Mouse (Mus musculus): ENCODE measurements around the gene Aven. TPM values are rescaled to one million over a fixed set of nuclear protein-coding genes. Genes with fewer than 3 reads are reported as not detected.

Gene Aven
- total RNA-seq, 2 experiments from 2014 or later: 5.2 to 18.4 TPM

DNA sequence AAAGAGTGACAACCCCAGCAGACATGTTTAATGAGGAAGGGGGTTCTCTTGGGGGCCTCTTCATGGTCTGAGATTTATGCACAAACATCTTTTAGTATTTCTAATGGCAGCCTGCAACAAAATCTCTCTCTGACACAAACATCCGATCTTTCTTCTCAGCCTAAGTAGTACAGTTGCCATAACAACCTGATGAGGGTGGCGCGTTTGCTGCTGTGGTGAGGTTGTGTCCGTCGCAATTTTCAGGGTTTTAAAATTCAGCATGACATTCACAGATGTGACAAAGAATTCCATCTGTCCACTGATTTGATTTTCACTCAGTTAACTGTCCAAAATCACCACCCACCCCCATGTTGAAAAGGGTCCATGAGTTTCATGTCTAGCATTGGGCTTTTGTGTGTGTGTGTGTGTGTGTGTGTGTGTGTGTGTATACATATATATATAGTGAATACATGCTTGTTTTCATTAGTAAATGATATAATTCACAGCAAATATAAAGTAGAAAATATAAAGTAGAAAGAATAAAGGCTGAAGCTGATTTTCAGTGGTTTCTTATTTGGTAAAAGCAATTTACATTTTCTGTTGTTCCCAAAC, 49.0 kb downstream of the Aven start:
- ATAC-seq (ENCODE audit: poor library complexity, severe bottlenecking): no peak

DNA sequence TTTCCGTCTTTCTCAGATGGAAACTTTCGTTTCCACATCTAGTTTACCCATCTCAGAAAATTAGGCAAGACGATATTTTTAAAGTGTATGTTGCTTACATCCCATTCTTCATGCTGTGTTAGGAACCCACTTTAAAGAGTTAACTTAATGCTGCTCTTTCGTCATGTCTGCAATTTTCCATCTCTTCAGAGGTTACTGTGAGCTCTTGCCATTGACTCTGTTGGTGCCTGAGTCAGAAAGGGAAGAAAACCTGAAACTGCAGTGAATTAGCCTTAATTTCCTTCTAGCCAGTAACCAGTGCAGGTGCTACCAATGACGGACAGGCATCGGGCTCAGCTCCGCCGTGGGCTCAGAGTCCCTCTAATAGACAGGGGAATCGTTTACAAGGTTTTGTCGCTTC, 63.8 kb downstream of the Aven start:
- ATAC-seq (ENCODE audit: poor library complexity, severe bottlenecking): no peak

DNA sequence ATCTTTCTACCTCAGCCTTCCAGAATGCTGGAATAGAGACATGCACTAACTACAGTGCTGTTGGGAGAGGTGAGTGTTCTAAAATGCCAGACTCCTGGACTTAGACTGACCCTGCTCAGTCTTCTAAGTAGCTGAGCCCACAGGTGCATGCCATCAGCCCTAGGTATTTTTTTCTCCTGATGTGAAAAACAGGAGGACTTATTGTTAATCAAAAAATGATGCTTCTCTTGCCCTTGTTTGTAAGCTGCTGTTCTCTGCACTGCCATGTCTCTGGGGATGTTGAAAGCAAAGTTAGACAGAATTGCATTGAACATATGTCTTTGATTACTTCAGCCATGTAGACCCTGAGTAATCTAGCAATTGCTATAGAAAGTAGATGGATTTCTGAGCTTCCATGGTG, 64.7 kb downstream of the Aven start:
- no peak for ATAC-seq (ENCODE audit: poor library complexity, severe bottlenecking)

DNA sequence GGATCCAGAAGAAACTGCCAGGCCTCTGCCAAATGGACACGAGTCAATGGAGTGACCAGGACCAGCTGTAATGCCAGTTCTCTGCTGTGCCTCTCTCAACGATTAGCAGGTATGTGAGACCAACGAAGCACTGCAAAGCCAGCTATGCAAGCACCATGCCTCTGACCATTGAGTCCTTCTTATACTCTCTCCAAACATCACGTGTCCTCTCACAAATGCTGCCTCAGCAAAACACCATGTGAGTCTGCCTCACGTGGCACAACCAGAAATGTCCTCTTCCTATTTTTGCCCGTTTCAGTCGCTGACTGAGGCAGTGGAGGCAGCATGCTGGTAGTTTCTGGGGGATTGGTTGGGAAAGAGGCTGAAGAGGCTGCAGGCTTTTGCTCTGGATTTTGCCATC, 68.8 kb downstream of the Aven start:
- no peak for ATAC-seq (ENCODE audit: poor library complexity, severe bottlenecking)

DNA sequence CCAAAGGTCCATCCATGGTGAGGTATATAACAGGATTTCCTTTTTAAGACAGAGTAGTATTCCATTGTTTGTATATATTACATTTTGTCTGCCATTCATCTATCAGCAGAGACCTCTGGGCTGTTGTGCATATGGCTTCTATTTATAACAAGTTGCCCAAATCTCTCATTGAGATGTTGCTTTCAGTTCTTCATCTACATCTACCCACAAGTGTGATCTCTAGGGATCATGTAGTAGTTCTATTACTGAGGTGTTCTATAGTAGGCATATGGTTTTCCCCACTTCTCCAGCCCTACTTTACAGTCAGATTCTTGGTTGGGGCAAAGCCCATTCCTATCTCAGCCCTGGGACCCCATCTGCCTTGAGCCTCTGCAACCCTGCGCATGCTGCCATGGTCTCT, 72.3 kb downstream of the Aven start:
- ATAC-seq (ENCODE audit: poor library complexity, severe bottlenecking): no peak

DNA sequence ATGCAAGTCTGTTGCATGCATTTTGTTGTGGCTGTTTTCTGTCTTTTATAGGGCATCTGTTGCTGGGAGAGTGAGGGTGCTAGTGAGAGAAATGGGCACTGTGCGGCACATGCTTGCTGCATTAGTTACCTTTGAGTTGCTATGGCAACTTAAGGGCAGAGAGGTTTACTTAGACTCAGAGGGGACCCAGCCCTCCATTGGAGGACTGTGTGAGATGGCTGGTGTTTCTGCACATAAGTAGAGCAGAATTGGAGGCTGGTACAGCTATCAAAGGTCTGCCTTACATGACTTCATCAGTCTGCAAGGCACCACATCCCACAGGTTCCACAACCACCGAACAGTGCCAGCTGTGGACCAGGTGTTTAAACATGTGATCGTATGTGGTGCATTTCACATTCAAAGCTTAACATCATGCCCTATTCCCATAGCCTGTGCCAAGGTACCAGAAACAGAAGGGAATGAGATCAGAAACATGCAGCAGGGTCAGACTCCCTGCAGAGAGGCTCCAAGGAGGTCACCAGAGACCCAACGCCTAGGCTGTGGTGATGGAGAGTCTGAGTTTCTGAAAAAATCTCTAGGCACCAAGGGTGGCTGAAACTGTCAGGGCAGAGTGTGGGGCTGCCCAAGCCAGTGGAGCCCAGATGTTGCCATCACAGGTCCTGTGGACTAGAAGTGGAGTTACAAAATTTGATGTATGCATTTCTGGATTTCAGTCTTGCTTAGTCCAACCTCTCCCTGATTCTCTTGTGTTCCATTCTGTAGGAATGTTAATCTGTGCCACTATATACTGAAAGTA, 73.7 kb downstream of the Aven start:
- no peak for ATAC-seq (ENCODE audit: poor library complexity, severe bottlenecking)

DNA sequence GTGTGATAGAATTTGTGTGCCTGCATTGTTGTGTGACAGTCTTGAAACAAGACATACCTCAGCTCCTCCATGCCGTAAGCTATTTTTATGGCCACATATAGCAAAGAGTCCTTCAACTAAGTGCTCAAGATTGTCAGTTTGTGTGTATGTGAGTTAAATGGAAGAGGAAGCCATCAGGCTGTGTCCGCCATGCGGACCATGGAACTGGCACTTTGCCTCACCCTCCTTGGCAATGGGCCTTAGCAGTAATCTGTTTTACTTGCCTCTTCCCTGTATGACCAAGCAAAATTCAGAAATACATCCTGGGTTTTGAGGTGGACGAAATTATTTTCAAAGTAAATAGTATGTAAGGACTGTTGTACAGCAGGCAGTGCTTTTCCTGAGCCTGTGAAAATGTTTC, 75.0 kb downstream of the Aven start:
- ATAC-seq (ENCODE audit: poor library complexity, severe bottlenecking): no peak

DNA sequence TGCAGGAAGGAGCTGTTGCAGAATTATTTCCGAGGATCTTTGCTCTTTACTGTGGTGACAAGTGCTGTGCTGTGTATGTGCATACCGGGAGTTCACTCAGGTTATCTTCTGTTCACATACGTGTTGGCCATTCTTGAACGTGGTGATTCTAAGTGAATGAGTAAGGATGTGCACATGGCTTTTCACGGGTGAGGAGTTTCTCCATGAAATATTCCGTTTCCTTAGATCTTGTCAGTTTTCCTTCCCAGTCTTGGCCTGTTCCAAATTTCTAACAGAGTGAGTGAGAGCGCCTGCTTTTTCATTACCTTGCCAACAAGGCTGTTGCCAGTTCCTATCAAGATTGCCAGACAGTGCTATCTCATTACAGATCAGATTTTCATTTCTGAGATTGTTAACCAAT, 98.2 kb downstream of the Aven start:
- ATAC-seq (ENCODE audit: poor library complexity, severe bottlenecking): no peak

DNA sequence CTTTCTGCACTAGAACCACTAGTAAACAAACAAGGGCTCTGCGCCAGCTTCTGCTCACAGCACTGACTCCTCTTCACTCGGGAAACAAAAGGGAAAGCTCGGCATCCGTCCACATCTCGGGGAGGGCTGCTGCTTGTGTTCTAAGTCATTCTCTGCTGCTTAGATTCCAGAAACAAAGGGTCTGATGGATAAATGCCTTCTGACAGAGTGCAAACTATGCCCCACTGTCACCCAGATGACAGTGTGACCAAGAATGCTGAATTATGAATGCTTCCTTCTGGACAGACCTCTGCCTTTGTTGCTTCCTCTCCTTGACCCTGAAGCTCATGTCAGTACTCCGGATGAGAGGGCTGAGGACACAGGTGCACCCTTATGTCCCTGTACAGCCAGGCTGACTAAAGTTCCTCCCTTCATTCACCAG, 98.7 kb downstream of the Aven start:
- no peak for ATAC-seq (ENCODE audit: poor library complexity, severe bottlenecking)

DNA sequence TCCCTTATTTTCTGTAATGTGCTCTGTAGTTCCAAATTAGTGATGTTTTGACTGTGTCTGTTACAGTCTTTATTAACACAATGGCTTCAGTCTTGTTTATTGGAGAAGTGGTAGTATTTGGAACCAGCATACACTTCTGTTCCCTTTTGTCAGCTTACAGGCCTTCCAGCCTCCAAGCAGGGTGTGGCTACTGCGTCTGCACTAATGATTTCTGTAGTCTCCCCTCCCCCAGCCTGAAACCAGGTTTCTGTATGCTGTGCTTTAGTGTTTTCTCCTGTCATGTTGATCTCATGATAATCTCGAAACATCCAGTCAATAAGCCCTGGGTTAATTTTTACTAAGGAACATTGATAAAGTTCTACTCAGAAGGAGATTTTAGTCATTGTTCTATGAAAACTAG, 100.6 kb downstream of the Aven start:
- ATAC-seq (ENCODE audit: poor library complexity, severe bottlenecking): no peak

DNA sequence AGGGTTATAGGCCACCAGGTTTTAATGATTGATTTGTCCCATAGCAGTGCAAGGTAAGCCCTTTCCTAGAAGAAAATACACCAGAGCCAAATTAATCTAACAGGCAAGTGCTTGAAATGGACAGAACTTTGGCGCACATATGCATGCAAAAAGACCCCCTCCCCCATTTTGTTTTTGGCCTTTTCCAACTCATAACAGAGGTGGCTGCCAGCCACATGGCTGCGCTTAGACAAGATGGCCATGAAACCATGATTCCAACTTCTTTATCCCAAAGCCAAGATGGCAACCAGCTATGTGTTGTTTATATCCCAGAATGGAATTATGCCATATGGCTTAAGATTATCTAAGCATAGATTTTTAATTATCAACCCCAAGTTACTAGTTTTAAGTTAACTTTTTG, 101.0 kb downstream of the Aven start:
- no peak for ATAC-seq (ENCODE audit: poor library complexity, severe bottlenecking)

DNA sequence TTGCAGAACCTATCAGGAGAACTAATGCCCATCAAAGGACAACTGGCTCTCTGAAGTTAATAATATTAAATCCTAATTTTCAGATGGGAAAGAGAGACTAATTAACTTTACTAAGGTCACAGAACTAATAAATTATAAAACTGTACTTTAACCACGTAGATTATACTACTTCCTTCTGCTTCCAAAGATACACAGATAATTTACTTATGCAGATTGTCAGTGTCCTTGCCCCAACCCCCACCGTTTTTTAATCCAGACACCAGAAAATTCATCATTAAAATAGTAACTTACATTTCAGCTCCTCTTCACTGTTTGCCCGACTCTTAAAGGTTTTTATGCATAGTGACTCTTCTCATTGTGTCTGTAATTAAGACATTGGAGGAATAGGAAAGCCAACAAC, 103.0 kb downstream of the Aven start:
- ATAC-seq (ENCODE audit: poor library complexity, severe bottlenecking): no peak

DNA sequence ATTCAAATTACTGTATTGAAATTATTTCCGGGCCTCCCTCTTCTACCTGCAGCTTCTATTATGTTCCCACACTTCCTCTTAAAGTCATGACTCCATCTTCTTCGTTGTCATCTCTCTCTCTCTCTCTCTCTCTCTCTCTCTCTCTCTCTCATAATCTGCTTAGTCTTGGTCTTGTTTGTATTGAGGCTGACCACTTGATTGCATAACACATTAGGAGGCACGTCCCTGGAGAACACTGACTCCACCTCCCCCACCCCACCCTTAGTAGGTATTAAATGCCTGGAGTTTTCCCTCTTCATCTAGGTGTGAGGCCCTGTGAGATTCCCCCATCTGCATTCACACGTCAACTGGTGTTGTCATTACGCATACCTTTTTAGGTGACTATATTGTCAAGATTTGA, 103.7 kb downstream of the Aven start:
- ATAC-seq (ENCODE audit: poor library complexity, severe bottlenecking): no peak

DNA sequence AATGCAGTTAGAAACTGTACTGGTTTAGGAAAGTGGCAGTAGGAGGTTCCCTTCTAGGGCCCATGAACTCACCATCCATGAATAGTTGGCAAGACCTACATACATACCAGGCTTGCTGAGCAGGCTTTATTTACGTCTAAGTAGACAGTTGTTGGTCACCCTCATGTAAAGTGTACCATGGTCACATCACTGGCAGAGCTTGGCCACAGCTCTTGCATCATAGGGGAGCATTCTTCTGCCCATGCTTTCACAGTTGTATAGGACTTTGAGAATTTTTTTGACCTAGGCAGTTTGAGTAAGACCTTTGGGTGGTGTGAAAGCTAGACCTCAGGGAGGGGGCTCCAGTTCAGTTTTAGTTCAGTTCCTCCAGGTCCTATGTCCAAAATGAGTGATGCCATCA, 104.3 kb downstream of the Aven start:
- ATAC-seq (ENCODE audit: poor library complexity, severe bottlenecking): no peak

DNA sequence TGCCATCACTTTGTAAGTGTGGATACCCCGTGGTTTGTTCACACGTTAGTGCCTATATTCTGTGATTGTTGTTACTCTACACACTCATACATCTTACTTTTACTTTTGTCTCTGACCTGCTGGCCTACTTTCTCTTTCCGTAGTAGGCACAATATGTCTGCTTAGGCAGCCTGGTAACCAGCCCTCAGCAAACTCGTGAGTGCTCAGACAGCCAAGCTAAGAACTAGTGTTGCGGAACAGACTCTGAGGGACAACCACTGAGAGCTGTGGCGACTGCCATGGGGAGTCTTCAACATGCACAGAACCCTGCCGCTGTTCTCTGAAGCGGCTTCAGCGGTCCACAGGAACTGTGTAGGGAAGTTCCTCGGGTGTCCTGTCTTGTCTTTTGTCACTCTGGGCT, 107.5 kb downstream of the Aven start:
- no peak for ATAC-seq (ENCODE audit: poor library complexity, severe bottlenecking)

DNA sequence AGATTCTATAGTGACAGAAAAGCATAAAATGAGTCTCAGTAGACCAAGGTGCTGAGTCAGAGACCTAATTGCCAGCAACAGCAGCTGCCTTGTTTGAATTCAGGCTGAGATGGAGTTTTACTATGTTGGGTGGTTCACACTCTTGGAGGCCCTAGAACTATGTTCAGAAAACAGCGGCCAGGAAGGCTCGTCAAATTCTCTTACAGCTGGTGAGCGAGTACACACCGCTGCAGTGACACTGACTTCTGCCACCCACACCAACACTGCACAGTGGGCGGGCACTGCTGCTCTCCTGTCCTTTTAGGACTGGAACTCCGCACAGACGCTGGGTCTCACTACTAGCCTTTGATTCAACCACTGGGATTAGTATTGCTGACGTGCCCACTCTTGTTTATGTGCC, 109.7 kb downstream of the Aven start:
- no peak for ATAC-seq (ENCODE audit: poor library complexity, severe bottlenecking)

DNA sequence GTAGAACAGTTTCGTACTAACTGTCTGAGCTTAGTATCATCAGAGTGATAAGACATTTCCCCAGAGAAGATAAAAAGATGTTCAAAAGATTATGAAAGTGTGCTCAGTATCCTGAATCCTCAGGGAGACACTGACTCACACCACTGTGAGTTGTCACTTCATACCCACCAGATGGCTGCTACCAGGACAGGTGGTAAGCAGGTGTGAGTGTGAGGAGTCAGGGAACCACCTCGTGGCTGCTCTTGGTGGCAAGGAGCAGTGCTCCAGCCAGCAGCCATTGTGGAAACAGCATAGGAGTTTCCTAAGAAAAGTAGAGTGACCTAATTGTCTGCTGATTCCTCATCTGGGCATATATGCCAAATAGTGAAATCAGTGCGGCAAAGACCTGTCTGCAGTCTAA, 113.8 kb downstream of the Aven start:
- ATAC-seq (ENCODE audit: poor library complexity, severe bottlenecking): no peak

DNA sequence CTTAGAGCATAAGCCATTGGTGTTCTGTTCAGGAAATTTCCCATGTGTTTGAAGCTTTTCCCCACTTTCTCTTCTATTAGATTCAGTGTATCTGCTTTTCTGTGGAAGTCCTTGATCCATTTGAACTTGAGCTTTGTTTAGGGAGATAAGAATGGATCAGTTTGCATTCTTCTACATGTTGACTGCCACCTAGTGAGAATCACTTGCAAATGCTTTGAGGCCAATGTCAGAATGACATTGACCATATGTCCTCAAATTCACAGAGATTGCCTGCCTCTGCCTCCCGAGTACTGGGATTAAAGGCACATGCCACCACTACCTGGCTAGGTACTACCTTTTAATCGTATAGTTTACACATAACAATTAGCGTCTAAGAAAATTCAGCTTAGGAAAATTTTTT, 119.9 kb downstream of the Aven start:
- ATAC-seq (ENCODE audit: poor library complexity, severe bottlenecking): no peak

DNA sequence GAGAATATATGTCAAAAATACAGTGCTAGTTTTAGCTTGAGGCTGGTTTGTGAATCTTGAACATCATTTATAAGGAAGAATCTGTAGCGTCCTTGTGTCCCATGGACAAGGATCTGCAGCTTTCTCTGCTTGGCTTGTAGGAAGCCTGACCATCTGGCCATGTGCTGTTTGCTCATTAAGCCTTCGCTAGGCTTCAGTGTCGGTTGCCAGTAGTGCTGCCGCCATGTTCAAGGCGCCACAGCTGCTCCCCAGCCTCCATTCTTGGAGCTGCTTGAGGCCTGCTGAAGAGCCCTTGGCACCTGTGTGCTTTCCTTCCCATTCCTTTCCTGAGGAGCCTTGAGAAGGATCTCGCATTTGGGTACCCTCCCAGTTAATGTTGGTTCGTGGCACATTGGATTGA, 121.6 kb downstream of the Aven start:
- no peak for ATAC-seq (ENCODE audit: poor library complexity, severe bottlenecking)

DNA sequence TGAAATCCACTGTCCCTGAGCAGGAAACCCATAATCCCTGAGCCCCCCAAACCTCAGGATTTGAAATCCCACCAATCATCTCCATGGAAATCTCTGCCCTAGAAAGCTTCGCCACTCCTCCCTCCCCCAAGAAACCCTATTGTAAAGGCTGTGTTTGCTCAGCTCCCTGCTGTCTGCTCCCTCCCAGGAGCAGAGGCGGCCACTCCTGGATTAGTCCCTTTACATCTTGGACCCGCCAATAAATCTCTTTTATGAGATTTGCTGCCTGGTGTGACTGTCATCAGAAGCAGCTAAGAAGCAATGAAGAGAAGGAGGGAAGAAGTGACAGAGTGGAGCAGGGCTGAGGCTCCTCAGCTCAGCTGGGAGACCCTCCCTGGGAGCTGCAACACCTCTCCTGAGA, 124.4 kb downstream of the Aven start:
- no peak for ATAC-seq (ENCODE audit: poor library complexity, severe bottlenecking)

DNA sequence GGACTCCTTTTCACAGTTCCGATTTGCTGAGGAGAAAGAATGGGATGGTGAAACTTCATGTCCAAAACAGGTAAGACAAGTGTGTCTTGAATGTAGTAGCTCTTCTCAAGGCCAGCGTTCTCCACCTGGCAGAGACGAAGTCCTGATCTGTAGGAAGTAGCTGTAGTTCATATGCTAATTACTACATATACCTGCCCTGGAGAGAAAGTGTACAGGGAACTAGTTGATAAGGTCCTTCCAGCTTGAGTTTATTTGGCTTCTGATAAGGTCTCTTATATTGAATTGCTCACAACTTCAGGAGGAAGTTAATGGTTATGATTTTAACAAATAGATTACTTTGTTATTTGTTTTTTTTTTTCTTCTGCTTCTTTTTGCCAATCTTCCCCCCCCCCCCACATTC, 132.4 kb downstream of the Aven start:
- no peak for ATAC-seq (ENCODE audit: poor library complexity, severe bottlenecking)

DNA sequence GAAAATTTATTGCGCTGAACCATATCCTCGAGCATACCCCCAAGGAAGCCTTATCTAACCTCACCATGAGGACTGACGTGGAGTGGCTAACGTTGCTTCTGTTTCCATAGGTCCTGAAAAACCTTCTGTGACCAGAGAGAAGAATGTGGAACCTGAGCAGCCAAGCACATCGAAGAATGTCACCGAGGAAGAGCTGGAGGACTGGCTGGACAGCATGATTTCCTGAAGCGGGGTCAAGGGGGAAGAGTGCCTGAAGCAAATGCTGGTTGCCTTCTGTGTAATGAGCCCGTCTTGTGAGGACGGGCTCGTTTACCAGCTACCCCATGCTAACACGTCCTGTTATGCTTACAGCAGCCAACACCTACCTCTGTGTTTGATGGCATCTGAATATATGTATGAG, 137.9 kb downstream of the Aven start:
- no peak for ATAC-seq (ENCODE audit: poor library complexity, severe bottlenecking)

DNA sequence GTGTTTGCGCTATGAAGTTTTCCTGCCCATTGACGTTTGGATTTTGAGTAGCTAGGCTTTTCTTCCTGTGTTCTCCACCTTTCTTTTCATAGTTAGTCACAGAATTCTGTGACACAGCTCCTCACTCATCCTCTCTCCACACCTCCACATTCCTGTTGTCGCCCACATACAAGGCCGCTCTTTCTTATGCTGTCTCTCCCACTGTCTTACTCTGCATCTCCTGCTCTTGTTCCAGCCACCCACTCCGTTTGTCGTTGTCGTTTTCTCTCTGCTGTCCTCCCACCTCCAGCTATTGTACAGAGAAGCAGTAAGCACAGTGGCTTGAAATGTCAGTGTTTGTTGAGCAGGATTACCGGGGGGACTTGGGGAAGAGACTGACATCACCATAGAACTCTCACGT, 139.8 kb downstream of the Aven start:
- ATAC-seq (ENCODE audit: poor library complexity, severe bottlenecking): no peak

Measured in megakaryocyte, adult 5-6 weeks (primary cell).